Mouse (Mus musculus): ENCODE measurements around the gene Fam89b.

GRCm38 (mm10) chr19:5734325-5734724, 4.9 kb upstream of the Fam89b start:
- TF ChIP-seq EP300 (IDR thresholded peaks at IDR 0.05; ENCODE audit: low read depth in 1 of 2, low read length in 2 of 2): no peak
- no peak for TF ChIP-seq POLR2AphosphoS5 (IDR thresholded peaks at IDR 0.05; ENCODE audit: borderline replicate concordance, low read depth, low read length)
